Mouse (Mus musculus) gastrocnemius, adult 2 months (tissue): ENCODE data around the gene Mrps26. TPM values are rescaled to one million over a fixed set of nuclear protein-coding genes. Genes with fewer than 3 reads are reported as not detected.

Source experiments
- DNase-seq: peaks from one replicate; pipeline ENCODE4 v3.0.0; 2022
- H3K27ac ChIP-seq: fragments of 200-600 bp; 2 replicates; pipeline ENCODE4 v1.8.1; 2022; ENCODE audit warnings: mild to moderate bottlenecking
- H3K4me3 ChIP-seq: fragments of 200-600 bp; 2 replicates; pipeline ENCODE4 v1.8.1; 2022; ENCODE audit warnings: mild to moderate bottlenecking, moderate library complexity
- CTCF ChIP-seq: fragments of 200-600 bp; IDR thresholded peaks from 2 replicates; pipeline ENCODE4 v1.8.1; 2022; ENCODE audit warnings: antibody characterized with exemption, mild to moderate bottlenecking, moderate library complexity
- intact Hi-C: fragments of 180-260 bp; cut with DNase I; formaldehyde crosslinking; loops from one replicate; pipeline ENCODE4 v1.15.1; 2025
- total RNA-seq, 2 experiments: library from RNA; stranded (reverse); gene quantifications; 2 replicates each; pipeline ENCODE4 v1.2.3; 2021

Mrps26 gene
- total RNA-seq, 2 experiments from 2014 or later = 44.7 to 53.9 TPM

DNA sequence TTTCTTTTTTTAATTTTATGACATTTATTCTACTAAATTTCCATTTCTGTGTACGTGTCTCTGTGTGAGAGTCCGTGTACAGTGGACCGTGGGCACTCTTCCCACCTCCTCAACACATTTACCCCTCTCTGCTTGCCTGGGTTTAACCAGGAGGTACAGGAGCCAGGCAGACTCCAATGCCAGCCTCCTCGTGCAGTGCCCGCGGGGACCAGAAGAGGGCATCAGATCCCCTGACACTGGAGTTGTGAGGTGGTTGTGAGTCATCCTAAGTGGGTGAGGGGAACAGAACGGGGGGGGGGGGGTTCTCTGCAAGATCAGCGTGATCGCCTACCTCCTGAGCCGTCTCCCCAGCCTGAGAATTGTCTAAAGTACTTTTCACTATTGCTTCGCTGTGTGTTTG lies 14.6 kb downstream of the Mrps26 start:
- peak; percentile 70 for DNase-seq

DNA sequence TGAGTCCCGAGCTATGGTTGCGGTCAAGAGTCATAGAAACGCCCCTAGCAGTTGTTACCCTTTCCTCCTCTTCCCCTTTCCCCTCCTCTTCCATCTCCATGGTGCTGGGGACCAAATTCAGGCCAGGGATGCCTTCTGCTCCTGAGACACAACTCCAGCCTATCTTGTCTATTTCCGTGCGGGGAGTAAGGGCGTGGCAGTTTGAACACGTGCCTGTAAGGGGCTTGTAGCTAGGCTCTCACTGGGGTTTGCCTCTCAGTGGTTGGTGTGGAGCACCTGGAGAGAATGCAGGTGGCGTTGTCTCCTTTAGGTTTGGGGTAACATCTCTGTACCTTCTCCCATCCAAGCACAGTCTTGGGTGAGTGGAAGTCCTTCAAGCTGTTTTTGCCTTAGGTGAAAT lies 16.2 kb downstream of the Mrps26 start:
- Histone ChIP-seq H3K27ac (no peak overlapping the region), H3K4me3 (no peak overlapping the region)
- intact Hi-C loops = no loop called here
- TF ChIP-seq CTCF = no peak
- DNase-seq = no peak

More for the DNA sequence above, 14.6 kb downstream of the Mrps26 start:
- peak; percentile 68 for TF ChIP-seq CTCF
- intact Hi-C loops = no loop called here
- no peak overlapping the region for H3K4me3 ChIP-seq
- H3K27ac ChIP-seq = no peak overlapping the region

DNA sequence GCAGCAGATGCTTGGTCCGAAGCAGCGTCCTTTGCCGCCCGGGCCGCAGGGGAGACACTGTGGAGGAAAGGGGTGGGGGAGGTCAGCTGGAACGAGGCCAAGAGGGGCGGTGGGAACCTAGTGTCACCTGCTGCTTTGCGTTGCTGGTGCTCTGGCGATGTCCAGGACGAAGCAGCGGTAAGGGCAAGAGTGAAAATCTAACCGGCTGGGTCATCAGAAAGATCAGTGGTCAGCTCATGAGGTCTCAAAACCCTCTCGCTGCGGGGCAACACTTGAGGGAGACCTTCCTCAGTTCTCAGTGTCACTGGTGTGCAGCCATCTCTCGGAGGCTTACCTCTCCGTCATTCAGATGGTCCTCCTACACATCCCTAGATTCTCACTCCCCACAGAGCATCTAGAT lies 17.7 kb downstream of the Mrps26 start:
- Histone ChIP-seq H3K27ac (no peak overlapping the region), H3K4me3 (peak overlapping the region; percentile 58)
- DNase-seq = no peak
- no peak for TF ChIP-seq CTCF
- intact Hi-C loops = no loop called here

- Histone ChIP-seq H3K4me3 (no peak within 1 kb of the TSS), H3K27ac (no peak within 1 kb of the TSS)
- no peak for TF ChIP-seq CTCF
- no peak for DNase-seq
- intact Hi-C loops = no loop called here
These were observed 19.0 kb downstream of the Mrps26 start, which contains the start of gene Avp for GRCm38 (mm10) chr2:130582552-130582951. TSS of gene Avp (minus strand) at chr2:130582554.

- no peak for DNase-seq
- Histone ChIP-seq H3K27ac (no peak overlapping the region), H3K4me3 (no peak overlapping the region)
- intact Hi-C loops = no loop called here
- no peak for TF ChIP-seq CTCF
These were observed 20.5 kb downstream of the Mrps26 start for GRCm38 (mm10) chr2:130583902-130584560.

GRCm38 (mm10) chr2:130586016-130586415 lies 22.5 kb downstream of the Mrps26 start:
- DNase-seq = no peak
- no peak overlapping the region for H3K4me3 ChIP-seq
- no peak overlapping the region for H3K27ac ChIP-seq
- no peak for TF ChIP-seq CTCF
- intact Hi-C loops = no loop called here

DNA sequence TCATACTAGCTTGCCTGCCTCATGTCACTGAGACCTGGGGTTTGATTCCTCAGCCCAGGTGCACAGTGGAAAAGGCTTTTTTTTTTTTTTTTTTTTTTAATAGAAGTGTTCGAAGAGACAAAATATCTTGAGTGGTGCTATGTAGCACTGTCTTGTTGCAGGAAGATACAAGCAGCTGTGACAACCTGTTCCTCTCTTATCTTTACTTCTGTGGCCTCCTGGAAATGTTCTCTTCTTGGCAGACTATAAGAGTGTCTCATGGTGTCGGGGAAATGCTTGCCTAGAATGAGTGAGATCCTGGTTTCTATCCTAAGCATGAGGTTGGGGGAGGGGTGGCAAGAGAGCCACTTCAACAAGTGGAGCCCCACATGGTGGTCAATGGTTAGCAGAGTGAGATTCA lies 24.8 kb downstream of the Mrps26 start:
- Histone ChIP-seq H3K27ac (no peak overlapping the region), H3K4me3 (no peak overlapping the region)
- DNase-seq = no peak
- intact Hi-C loops = no loop called here
- TF ChIP-seq CTCF = no peak

DNA sequence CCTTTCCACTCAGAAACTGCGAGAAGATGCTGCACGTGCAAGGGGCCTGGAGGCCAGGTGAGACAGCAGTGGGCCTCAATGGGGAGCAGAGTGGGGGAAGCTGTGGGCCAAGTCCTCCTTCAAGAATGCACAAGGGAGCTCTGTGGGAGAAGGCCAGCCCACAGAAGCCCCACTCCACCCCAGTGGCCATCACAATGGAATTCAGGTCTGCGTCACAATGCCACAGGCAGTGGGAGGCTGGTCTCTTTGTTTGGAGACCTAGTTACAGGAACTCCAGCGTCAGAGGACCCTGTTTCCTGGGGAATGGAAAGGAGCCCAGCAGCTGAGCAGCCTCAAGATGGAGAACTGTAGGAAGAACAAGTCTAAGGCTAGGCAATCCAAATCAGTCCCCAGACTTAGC lies 25.6 kb downstream of the Mrps26 start:
- H3K27ac ChIP-seq = peak overlapping the region; percentile 38
- H3K4me3 ChIP-seq = no peak overlapping the region
- intact Hi-C loops = no loop called here
- no peak for DNase-seq
- no peak for TF ChIP-seq CTCF

DNA sequence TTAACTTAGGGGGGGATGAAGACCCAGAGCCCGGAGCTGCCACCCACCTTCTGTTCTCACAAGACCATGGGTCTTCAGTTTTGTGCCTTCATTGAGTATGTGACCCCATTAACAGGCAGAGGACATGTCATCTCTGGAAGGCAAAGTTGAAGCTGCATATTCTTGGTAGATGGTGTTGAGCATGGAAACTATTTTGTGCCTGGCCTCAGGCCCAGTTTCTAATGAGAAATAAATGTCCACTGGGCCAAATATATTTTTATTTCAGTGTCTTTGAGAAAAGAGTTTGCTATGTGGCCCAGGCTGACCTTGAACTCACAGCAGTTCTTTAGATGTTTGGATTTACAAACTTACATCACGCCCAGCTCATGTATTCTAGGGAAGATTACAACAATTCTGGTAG lies 26.2 kb downstream of the Mrps26 start:
- Histone ChIP-seq H3K27ac (peak overlapping the region; percentile 58), H3K4me3 (no peak overlapping the region)
- no peak for TF ChIP-seq CTCF
- intact Hi-C loops = no loop called here
- DNase-seq = no peak

DNA sequence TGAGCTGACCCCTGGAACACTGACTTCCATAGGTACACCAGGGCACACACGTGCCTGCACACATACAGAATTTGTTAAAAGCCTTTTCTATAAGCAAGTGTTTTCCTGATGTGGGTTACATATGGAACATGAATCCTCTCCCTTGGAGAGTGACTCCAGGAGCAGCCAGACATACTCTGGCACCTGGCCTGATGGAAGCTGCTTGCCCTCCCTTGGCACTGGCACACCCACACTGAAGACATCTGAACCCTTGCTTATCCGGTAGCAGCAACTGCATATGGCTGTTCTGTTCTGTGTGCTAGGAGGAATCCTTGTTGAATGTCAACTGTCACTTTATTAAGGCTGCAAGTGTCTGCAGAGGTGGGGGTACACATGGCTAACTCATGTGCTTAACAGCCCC lies 27.5 kb downstream of the Mrps26 start:
- intact Hi-C loops = no loop called here
- DNase-seq = peak; percentile 72
- Histone ChIP-seq H3K4me3 (no peak overlapping the region), H3K27ac (peak overlapping the region; percentile 25; the same call in 1 of the 2 replicates)
- TF ChIP-seq CTCF = no peak

- intact Hi-C loops = no loop called here
- H3K4me3 ChIP-seq = no peak overlapping the region
- TF ChIP-seq CTCF = no peak
- H3K27ac ChIP-seq = no peak overlapping the region
- no peak for DNase-seq
These were observed 32.1 kb downstream of the Mrps26 start for GRCm38 (mm10) chr2:130595596-130595995.

DNA sequence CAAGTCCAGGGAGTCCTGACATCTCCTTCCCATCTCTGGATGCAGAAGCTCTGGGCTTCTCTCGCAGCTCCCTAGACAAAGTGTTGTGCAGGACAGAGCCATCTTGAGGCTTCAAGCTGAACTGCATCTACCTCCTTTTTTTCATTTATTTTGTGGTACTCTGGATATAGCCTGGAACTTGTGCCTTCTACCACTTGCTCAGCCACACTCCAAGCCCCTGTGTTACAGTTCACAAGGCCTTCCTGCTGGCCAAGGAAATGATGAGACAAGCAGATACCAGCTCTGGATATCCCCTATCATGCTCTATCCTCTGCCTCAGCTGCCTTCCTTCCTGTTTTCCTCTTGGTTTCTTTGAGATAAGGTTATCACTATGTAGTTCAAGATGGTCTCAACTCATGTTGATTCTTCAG lies 34.1 kb downstream of the Mrps26 start:
- intact Hi-C loops = no loop called here
- DNase-seq = no peak

DNA sequence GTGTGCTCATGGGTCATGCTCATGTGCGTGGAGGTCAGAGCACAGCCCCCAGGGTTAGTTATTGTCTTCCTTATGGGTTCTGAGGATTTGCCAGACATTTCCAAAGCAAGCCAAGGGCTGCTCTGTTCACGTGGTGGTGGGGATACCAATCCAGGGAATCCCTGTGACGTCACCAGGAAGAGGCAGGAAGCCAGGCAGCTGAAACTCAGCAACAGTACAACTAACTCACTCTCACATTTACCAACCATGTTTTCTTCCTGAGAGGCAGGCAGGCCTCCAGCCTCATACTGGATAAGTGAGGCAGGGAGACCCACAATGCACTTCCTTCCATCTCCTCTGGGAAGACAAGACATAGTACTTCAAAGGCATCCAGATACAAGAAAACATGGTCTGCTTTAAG lies 34.9 kb downstream of the Mrps26 start:
- no peak overlapping the region for H3K4me3 ChIP-seq
- no peak overlapping the region for H3K27ac ChIP-seq
- DNase-seq = no peak
- TF ChIP-seq CTCF = no peak
- intact Hi-C loops = no loop called here

More for the DNA sequence above, 34.1 kb downstream of the Mrps26 start:
- H3K4me3 ChIP-seq = no peak overlapping the region
- H3K27ac ChIP-seq = no peak overlapping the region
- peak; percentile 74 for TF ChIP-seq CTCF

- Histone ChIP-seq H3K4me3 (no peak overlapping the region), H3K27ac (no peak overlapping the region)
- no peak for TF ChIP-seq CTCF
- no peak for DNase-seq
- intact Hi-C loops = no loop called here
These were observed 38.7 kb downstream of the Mrps26 start for GRCm38 (mm10) chr2:130602195-130602594.
